Mouse (Mus musculus) brain, embryonic 14.5 days (tissue): Measurements from ENCODE around the gene Eml1.

Experiments
- CTCF ChIP-seq: fragments of 200-500 bp; IDR thresholded peaks from 2 replicates; pipeline ENCODE4 v1.5.1; 2012; ENCODE audit warnings: inconsistent platforms, mild to moderate bottlenecking, moderate library complexity, borderline replicate concordance; ENCODE audit not compliant: insufficient read depth, insufficient read length; ENCODE audit errors: extremely low read depth
- POLR2A ChIP-seq: fragments of 200-500 bp; IDR thresholded peaks from 2 replicates; pipeline ENCODE4 v1.6.1; 2012; ENCODE audit warnings: mild to moderate bottlenecking, inconsistent platforms, borderline replicate concordance; ENCODE audit not compliant: poor library complexity, insufficient read depth, insufficient read length, severe bottlenecking; ENCODE audit errors: extremely low read depth

- TF ChIP-seq CTCF (no peak), POLR2A (no peak)
Measured at GRCm38 (mm10) chr12:108386476-108387232, 15.9 kb downstream of the Eml1 start.
